19 mouse cellular contexts compared by ENCODE assay signal in the genomic region with DNA sequence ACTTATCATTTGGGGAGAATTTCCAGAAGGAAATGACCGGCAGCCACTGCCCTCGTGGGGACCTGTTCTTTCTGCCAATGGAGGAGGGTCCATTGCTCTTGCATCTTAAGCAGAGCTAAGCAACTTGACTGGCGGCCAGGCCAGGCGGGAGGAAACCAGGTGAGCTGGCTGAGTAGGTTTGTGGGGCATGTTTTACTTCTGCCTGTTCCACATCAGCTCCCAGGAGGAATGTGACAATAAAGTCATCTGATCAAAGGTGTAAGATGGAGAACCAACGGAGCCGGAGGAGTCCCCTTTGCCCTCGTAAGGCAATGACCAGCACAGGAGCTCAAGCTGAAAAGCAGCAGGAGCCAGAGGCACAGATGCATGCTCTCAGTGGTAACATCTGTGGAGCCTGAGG. TPM values are rescaled to one million over a fixed set of nuclear protein-coding genes. Genes with fewer than 3 reads are reported as not detected.
DNase-seq lines count a peak whose midpoint lies in the region; ATAC-seq lines count a peak whose summit lies in the region.
"Had no signal": no experiment of that assay in that cellular context is flagged by ENCODE, and none has a peak within 500 bp of the region (broad histone marks: within the 10 kb centered on the region; RNA-seq: fewer than 3 reads in every experiment).

No protein-coding gene starts in this region.

- DNase-seq in neural tube, embryonic 11.5 days (ENCODE audit: low spot score), result peak; percentile 8
- peak; percentile 77 for DNase-seq in embryonic facial prominence, embryonic 14.5 days (ENCODE audit: low spot score)
- no peak for DNase-seq in heart, postnatal 4 days
- DNase-seq in layer of hippocampus, postnatal 36 days, result no peak
- DNase-seq: adrenal gland, postnatal 14 days; B cell, adult 2 months; cerebellum, adult 9-10 months; gastrocnemius, postnatal 25 days; heart, postnatal 10 days; layer of hippocampus, adult 9-11 months; lung, postnatal 14 days; thymus, postnatal 25 days had no signal

- no peaks in the 10 kb centered on the region for H3K27me3 ChIP-seq in neural tube, embryonic 11.5 days (ENCODE audit: control insufficient read depth, insufficient read depth, low read length)
- H3K27me3 ChIP-seq in neural tube, embryonic 15.5 days (replicated peaks), result no peaks in the 10 kb centered on the region
- H3K27me3 ChIP-seq in embryonic facial prominence, embryonic 14.5 days (replicated peaks; ENCODE audit: control insufficient read depth, insufficient read depth, low read length), result no peaks in the 10 kb centered on the region
- no peaks in the 10 kb centered on the region for H3K27me3 ChIP-seq in kidney, embryonic 15.5 days
- no peaks in the 10 kb centered on the region for H3K27me3 ChIP-seq in stomach, embryonic 16.5 days (ENCODE audit: control insufficient read depth, insufficient read depth, low read length)

- H3K4me2 ChIP-seq in neural tube, embryonic 11.5 days (ENCODE audit: low read depth), result no peak overlapping the region
- no peak overlapping the region for H3K4me2 ChIP-seq in neural tube, embryonic 15.5 days
- H3K4me2 ChIP-seq in embryonic facial prominence, embryonic 14.5 days (ENCODE audit: low read depth, low read length), result no peak overlapping the region
- H3K4me2 ChIP-seq in kidney, embryonic 15.5 days, result no peak overlapping the region
- H3K4me2 ChIP-seq in stomach, embryonic 16.5 days (ENCODE audit: low read depth, low read length), result no peak overlapping the region
- H3K4me2 ChIP-seq: hindbrain, embryonic 13.5 days; limb, embryonic 15.5 days had no signal

- H3K9ac ChIP-seq in neural tube, embryonic 11.5 days (ENCODE audit: low read length), result no peak overlapping the region
- H3K9ac ChIP-seq in neural tube, embryonic 15.5 days (replicated peaks), result no peak overlapping the region
- H3K9ac ChIP-seq in embryonic facial prominence, embryonic 14.5 days (ENCODE audit: low read depth, low read length), result no peak overlapping the region
- H3K9ac ChIP-seq in kidney, embryonic 15.5 days, result no peak overlapping the region
- H3K9ac ChIP-seq in stomach, embryonic 16.5 days (ENCODE audit: low read length), result no peak overlapping the region
- H3K9ac ChIP-seq: hindbrain, embryonic 13.5 days; limb, embryonic 15.5 days had no signal

- H3K27ac ChIP-seq in neural tube, embryonic 11.5 days (ENCODE audit: low read depth, low read length), result no peak overlapping the region
- H3K27ac ChIP-seq in neural tube, embryonic 15.5 days (replicated peaks), result no peak overlapping the region
- no peak overlapping the region for H3K27ac ChIP-seq in embryonic facial prominence, embryonic 14.5 days (replicated peaks; ENCODE audit: low read depth, low read length)
- peak overlapping the region; percentile 75 for H3K27ac ChIP-seq in kidney, embryonic 15.5 days
- H3K27ac ChIP-seq in stomach, embryonic 16.5 days (ENCODE audit: low read length), result peak overlapping the region; percentile 29
- H3K27ac ChIP-seq: heart, embryonic 10.5 days; hindbrain, embryonic 13.5 days; limb, embryonic 15.5 days had no signal

- no peak overlapping the region for H3K4me3 ChIP-seq in neural tube, embryonic 11.5 days (ENCODE audit: low read depth, low read length)
- no peak overlapping the region for H3K4me3 ChIP-seq in neural tube, embryonic 15.5 days (replicated peaks)
- no peak overlapping the region for H3K4me3 ChIP-seq in embryonic facial prominence, embryonic 14.5 days (ENCODE audit: low read depth, low read length)
- H3K4me3 ChIP-seq in kidney, embryonic 15.5 days (replicated peaks), result no peak overlapping the region
- no peak overlapping the region for H3K4me3 ChIP-seq in stomach, embryonic 16.5 days (replicated peaks; ENCODE audit: low read length)
- H3K4me3 ChIP-seq: heart, embryonic 10.5 days; hindbrain, embryonic 13.5 days; limb, embryonic 15.5 days had no signal

- no peaks in the 10 kb centered on the region for H3K9me3 ChIP-seq in neural tube, embryonic 11.5 days (ENCODE audit: control insufficient read depth, low read length)
- H3K9me3 ChIP-seq in neural tube, embryonic 15.5 days (replicated peaks), result no peaks in the 10 kb centered on the region
- no peaks in the 10 kb centered on the region for H3K9me3 ChIP-seq in embryonic facial prominence, embryonic 14.5 days (ENCODE audit: control insufficient read depth, low read length)
- no peaks in the 10 kb centered on the region for H3K9me3 ChIP-seq in kidney, embryonic 15.5 days (replicated peaks)
- no peaks in the 10 kb centered on the region for H3K9me3 ChIP-seq in stomach, embryonic 16.5 days (replicated peaks; ENCODE audit: control insufficient read depth, low read length)
- H3K9me3 ChIP-seq: heart, embryonic 10.5 days; hindbrain, embryonic 13.5 days; limb, embryonic 15.5 days had no signal

- H3K4me1 ChIP-seq in neural tube, embryonic 11.5 days (ENCODE audit: control insufficient read depth, insufficient read depth, low read length), result peaks cover 3% of the 10 kb centered on the region; the same call in 1 of the 2 replicates
- peaks cover 22% of the 10 kb centered on the region for H3K4me1 ChIP-seq in neural tube, embryonic 15.5 days
- H3K4me1 ChIP-seq in embryonic facial prominence, embryonic 14.5 days (ENCODE audit: control insufficient read depth, insufficient read depth, low read length), result peaks cover 15% of the 10 kb centered on the region
- H3K4me1 ChIP-seq in kidney, embryonic 15.5 days, result peaks cover 25% of the 10 kb centered on the region
- H3K4me1 ChIP-seq in stomach, embryonic 16.5 days (ENCODE audit: control insufficient read depth, insufficient read depth, low read length), result peaks cover 12% of the 10 kb centered on the region

- WGBS in neural tube, embryonic 11.5 days, result 70% methylated on average over 7 of the region's 7 CpGs
- 74% methylated on average over 7 of the region's 7 CpGs for WGBS in neural tube, embryonic 15.5 days
- 52% methylated on average over 7 of the region's 7 CpGs for WGBS in embryonic facial prominence, embryonic 14.5 days
- WGBS in kidney, embryonic 15.5 days, result 38% methylated on average over 7 of the region's 7 CpGs
- WGBS in stomach, embryonic 16.5 days, result 64% methylated on average over 7 of the region's 7 CpGs

- ATAC-seq in neural tube, embryonic 11.5 days (ENCODE audit: insufficient read depth, low FRiP score, low TSS enrichment), result no peak
- ATAC-seq in neural tube, embryonic 15.5 days (ENCODE audit: low FRiP score), result no peak
- peak; percentile 45; the same call in 1 of the 2 replicates for ATAC-seq in embryonic facial prominence, embryonic 14.5 days (ENCODE audit: low read depth)
- ATAC-seq in kidney, embryonic 15.5 days (replicated peaks; ENCODE audit: low FRiP score), result peak; percentile 55
- no peak for ATAC-seq in stomach, embryonic 16.5 days (ENCODE audit: insufficient read depth, low FRiP score)
- ATAC-seq: forebrain, embryonic 14.5 days had no signal

- no peaks in the 10 kb centered on the region for H3K36me3 ChIP-seq in neural tube, embryonic 11.5 days (ENCODE audit: control insufficient read depth, insufficient read depth, low read length)
- no peaks in the 10 kb centered on the region for H3K36me3 ChIP-seq in neural tube, embryonic 15.5 days
- H3K36me3 ChIP-seq in embryonic facial prominence, embryonic 14.5 days (ENCODE audit: control insufficient read depth, insufficient read depth, low read length), result no peaks in the 10 kb centered on the region
- no peaks in the 10 kb centered on the region for H3K36me3 ChIP-seq in kidney, embryonic 15.5 days
- H3K36me3 ChIP-seq in stomach, embryonic 16.5 days (ENCODE audit: control insufficient read depth, insufficient read depth, low read length), result no peaks in the 10 kb centered on the region
- H3K36me3 ChIP-seq: heart, embryonic 10.5 days; hindbrain, embryonic 13.5 days; limb, embryonic 15.5 days had no signal

RNA-seq across cellular contexts. Expression of a gene that starts 35.1 kb away (rescaled TPM):
- polyA plus RNA-seq in neural tube, embryonic 11.5 days (2014; fragmentation: Nextera tagmentation; extraction: Ambion mirVana), result 107 and 115 TPM in 2 replicates
- polyA plus RNA-seq in neural tube, embryonic 15.5 days (2015; fragmentation: Nextera tagmentation; extraction: Ambion mirVana), result 108 and 137 TPM in 2 replicates
- 24.9 and 26.7 TPM in 2 replicates for polyA plus RNA-seq in embryonic facial prominence, embryonic 14.5 days (2014; fragmentation: Nextera tagmentation; extraction: Ambion mirVana)
- polyA plus RNA-seq in kidney, embryonic 15.5 days (2015; fragmentation: Nextera tagmentation; extraction: Ambion mirVana), result 27.5 and 27.8 TPM in 2 replicates
- 33.4 and 39.9 TPM in 2 replicates for polyA plus RNA-seq in stomach, embryonic 16.5 days (2015; fragmentation: Nextera tagmentation; extraction: Ambion mirVana)
- 10 to 100 TPM in 1 of 2 experiments, 1 to 10 TPM in 1; 8.9 to 10.1 TPM for total RNA-seq in heart, postnatal 4 days (2021)
- 100 to 1,000 TPM; 410 to 433 TPM for total RNA-seq in layer of hippocampus, postnatal 36 days (2021)

Comparison
In these comparisons a context has a peak if more than half of its experiments do, and no peak if none do; other contexts are left out.
1. ATAC-seq: peak in embryonic facial prominence, embryonic 14.5 days (single experiment) and kidney, embryonic 15.5 days (single experiment); none in neural tube, embryonic 11.5 days (single experiment), neural tube, embryonic 15.5 days (single experiment) and stomach, embryonic 16.5 days (single experiment).
2. DNase-seq: peak in neural tube, embryonic 11.5 days (single experiment) and embryonic facial prominence, embryonic 14.5 days (single experiment); none in heart, postnatal 4 days (single experiment) and layer of hippocampus, postnatal 36 days (0 of 2).
3. H3K27ac ChIP-seq: peak in kidney, embryonic 15.5 days (single experiment) and stomach, embryonic 16.5 days (single experiment); none in neural tube, embryonic 11.5 days (single experiment), neural tube, embryonic 15.5 days (single experiment) and embryonic facial prominence, embryonic 14.5 days (single experiment).